Comparison of ENCODE assay signal across 8 mouse cellular contexts in the genomic region with DNA sequence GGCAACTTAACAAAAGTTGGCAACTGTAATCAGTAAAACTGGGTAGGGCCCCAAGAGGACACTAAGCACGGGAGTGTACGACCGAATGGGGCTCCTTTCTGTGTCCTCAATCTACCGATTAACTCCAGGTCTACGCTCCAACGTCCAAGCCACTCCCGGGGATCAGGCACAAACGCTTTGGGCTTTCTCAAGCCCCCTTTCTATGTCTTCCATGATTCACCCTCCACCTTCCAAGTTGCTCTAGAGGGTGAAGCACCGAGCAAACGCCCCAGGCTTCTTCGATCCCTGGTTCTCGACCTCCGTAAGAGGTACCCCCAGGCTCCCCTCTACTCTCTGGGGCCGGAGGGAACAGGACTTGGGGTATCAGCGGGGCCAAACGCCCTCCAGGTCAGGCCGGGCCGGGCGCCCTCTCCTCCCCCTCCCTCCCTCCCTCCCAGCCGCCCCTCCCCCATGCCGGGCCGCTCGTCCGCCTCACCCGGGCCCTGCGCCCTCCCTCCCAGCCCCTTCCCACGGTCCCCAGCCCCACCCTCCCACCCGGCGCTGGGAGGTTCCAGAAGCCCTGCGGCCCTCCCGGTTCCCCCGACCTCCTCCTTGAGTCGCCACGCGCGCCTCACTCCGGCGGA. TPM values are rescaled to one million over a fixed set of nuclear protein-coding genes. Genes with fewer than 3 reads are reported as not detected.
DNase-seq lines count a peak whose midpoint lies in the region; ATAC-seq lines count a peak whose summit lies in the region.

No protein-coding gene starts in this region.

- H3K36me3 ChIP-seq in forebrain, embryonic 16.5 days (ENCODE audit: control insufficient read depth, insufficient read depth), result peaks cover 2% of the 10 kb centered on the region; the same call in 1 of the 2 replicates
- H3K36me3 ChIP-seq in kidney, embryonic 16.5 days (ENCODE audit: insufficient read depth, low read length), result peaks cover 5% of the 10 kb centered on the region
- no peaks in the 10 kb centered on the region; the same call in 1 of the 2 replicates for H3K36me3 ChIP-seq in stomach, embryonic 16.5 days (ENCODE audit: control insufficient read depth, insufficient read depth, low read length)

- H3K9me3 ChIP-seq in forebrain, embryonic 16.5 days (ENCODE audit: control insufficient read depth, low read length), result no peaks in the 10 kb centered on the region
- no peaks in the 10 kb centered on the region for H3K9me3 ChIP-seq in kidney, embryonic 16.5 days (ENCODE audit: low read length)
- no peaks in the 10 kb centered on the region for H3K9me3 ChIP-seq in stomach, embryonic 16.5 days (replicated peaks; ENCODE audit: control insufficient read depth, low read length)

- DNase-seq in frontal cortex, postnatal 14 days (ENCODE audit: low spot score in 2 of 2), result peak; percentile 14 to 23
- DNase-seq in frontal cortex, postnatal 10 days (ENCODE audit: low spot score in 2 of 2), result no peak
- DNase-seq in 416B (ENCODE audit: low read depth), result peak; percentile 31

- ATAC-seq in forebrain, embryonic 16.5 days, result no peak; the same call in none of the 2 replicates
- ATAC-seq in kidney, embryonic 16.5 days (ENCODE audit: low FRiP score, low TSS enrichment), result peak; percentile 82
- peak; percentile 2 for ATAC-seq in megakaryocyte, adult 5-6 weeks (ENCODE audit: poor library complexity, severe bottlenecking)
- peak; percentile 66 for ATAC-seq in stomach, embryonic 16.5 days (ENCODE audit: insufficient read depth, low FRiP score)

- H3K27me3 ChIP-seq in forebrain, embryonic 16.5 days (replicated peaks; ENCODE audit: control insufficient read depth, insufficient read depth, low read length), result no peaks in the 10 kb centered on the region
- H3K27me3 ChIP-seq in kidney, embryonic 16.5 days (ENCODE audit: insufficient read depth, low read length), result no peaks in the 10 kb centered on the region
- H3K27me3 ChIP-seq in stomach, embryonic 16.5 days (ENCODE audit: control insufficient read depth, insufficient read depth, low read length), result no peaks in the 10 kb centered on the region

- H3K9ac ChIP-seq in forebrain, embryonic 16.5 days (replicated peaks; ENCODE audit: low read depth, low read length), result peak overlapping the region; percentile 88
- H3K9ac ChIP-seq in kidney, embryonic 16.5 days (replicated peaks; ENCODE audit: low read length), result peak overlapping the region; percentile 86
- H3K9ac ChIP-seq in stomach, embryonic 16.5 days (ENCODE audit: low read length), result peak overlapping the region; percentile 97

- peak overlapping the region; percentile 82 for H3K27ac ChIP-seq in brown adipose tissue, adult 24 weeks (replicated peaks; ENCODE audit: low read depth, low read length)
- H3K27ac ChIP-seq in forebrain, embryonic 16.5 days (ENCODE audit: low read length), result peak overlapping the region; percentile 94
- H3K27ac ChIP-seq in kidney, embryonic 16.5 days (ENCODE audit: low read length), result peak overlapping the region; percentile 98
- H3K27ac ChIP-seq in stomach, embryonic 16.5 days (ENCODE audit: low read length), result peak overlapping the region; percentile 98

- peak overlapping the region; percentile 88 for H3K4me3 ChIP-seq in brown adipose tissue, adult 24 weeks (ENCODE audit: insufficient read depth, low read depth, low read length)
- peak overlapping the region; percentile 80 for H3K4me3 ChIP-seq in forebrain, embryonic 16.5 days (replicated peaks; ENCODE audit: low read length)
- peak overlapping the region; percentile 76 for H3K4me3 ChIP-seq in kidney, embryonic 16.5 days (ENCODE audit: low read length)
- peak overlapping the region; percentile 91 for H3K4me3 ChIP-seq in stomach, embryonic 16.5 days (replicated peaks; ENCODE audit: low read length)

- H3K4me1 ChIP-seq in brown adipose tissue, adult 24 weeks (ENCODE audit: control insufficient read depth, insufficient read depth, insufficient read length, low read length), result peaks cover 3% of the 10 kb centered on the region; the same call in 1 of the 2 replicates
- peaks cover 13% of the 10 kb centered on the region for H3K4me1 ChIP-seq in forebrain, embryonic 16.5 days (replicated peaks; ENCODE audit: control insufficient read depth, insufficient read depth, low read length)
- peaks cover 15% of the 10 kb centered on the region for H3K4me1 ChIP-seq in kidney, embryonic 16.5 days (ENCODE audit: insufficient read depth, low read length)
- H3K4me1 ChIP-seq in stomach, embryonic 16.5 days (ENCODE audit: control insufficient read depth, insufficient read depth, low read length), result peaks cover 19% of the 10 kb centered on the region

- WGBS in forebrain, embryonic 16.5 days, result 0% methylated on average over 32 of the region's 38 CpGs
- under 1% methylated on average over 23 of the region's 38 CpGs for WGBS in kidney, embryonic 16.5 days
- under 1% methylated on average over 34 of the region's 38 CpGs for WGBS in stomach, embryonic 16.5 days

- peak overlapping the region; percentile 67 for H3K4me2 ChIP-seq in forebrain, embryonic 16.5 days (ENCODE audit: low read length)
- peak overlapping the region; percentile 58 for H3K4me2 ChIP-seq in kidney, embryonic 16.5 days (replicated peaks; ENCODE audit: low read depth, low read length)
- H3K4me2 ChIP-seq in stomach, embryonic 16.5 days (ENCODE audit: low read depth, low read length), result peak overlapping the region; percentile 70

RNA-seq across cellular contexts. Expression of gene Tfg, which starts 0.6 kb away (rescaled TPM):
- 67.8 and 82.9 TPM in 2 replicates for polyA plus RNA-seq in brown adipose tissue, adult 24 weeks (2012; ENCODE audit: insufficient read depth, insufficient read length, missing spikeins)
- 150 and 156 TPM in 2 replicates for polyA plus RNA-seq in forebrain, embryonic 16.5 days (2015; fragmentation: Nextera tagmentation; extraction: Ambion mirVana)
- 152 and 154 TPM in 2 replicates for polyA plus RNA-seq in kidney, embryonic 16.5 days (2015; fragmentation: Nextera tagmentation; extraction: Ambion mirVana)
- 128 and 136 TPM in 2 replicates for total RNA-seq in megakaryocyte, adult 5-6 weeks (2015)
- total RNA-seq in megakaryocyte, adult 5-6 weeks (2017), result 42.9 and 51.8 TPM in 2 replicates
- 175 and 176 TPM in 2 replicates for polyA plus RNA-seq in stomach, embryonic 16.5 days (2015; fragmentation: Nextera tagmentation; extraction: Ambion mirVana)

Comparison
In these comparisons a context has a peak if more than half of its experiments do, and no peak if none do; other contexts are left out.
1. DNase-seq: peak in frontal cortex, postnatal 14 days (2 of 2) and 416B (single experiment); none in frontal cortex, postnatal 10 days (0 of 2).
2. Peak in every context shown above with its lines, with median percentiles within 50 percentile points of each other: H3K27ac ChIP-seq, H3K4me3 ChIP-seq, H3K4me2 ChIP-seq and H3K9ac ChIP-seq.